Mouse (Mus musculus) adrenal gland, adult 8-10 months (tissue): ENCODE results near the gene Gm12355. TPM values are rescaled to one million over a fixed set of nuclear protein-coding genes. Genes with fewer than 3 reads are reported as not detected.

ENCODE experiments used
- DNase-seq: peaks from one replicate; pipeline ENCODE4 v3.0.0; 2022
- total RNA-seq, 4 experiments: library from RNA; stranded (reverse); gene quantifications; 2 replicates each; pipeline ENCODE4 v1.2.4; 2022

Gene Gm12355
- total RNA-seq, 4 experiments from 2014 or later = 12.6 to 16.2 (median 14.5) TPM

GRCm38 (mm10) chr11:98581286-98582029 is 44.0 kb downstream of the Gm12355 start:
- no peak for DNase-seq

GRCm38 (mm10) chr11:98580301-98581121 is 45.0 kb downstream of the Gm12355 start:
- no peak for DNase-seq

GRCm38 (mm10) chr11:98577776-98578175 is 47.7 kb downstream of the Gm12355 start:
- no peak for DNase-seq

Other genes starting within 250 kb of the Gm12355 start
- gene Tcap, start 241.8 kb downstream of the Gm12355 start, total RNA-seq = 1 to 10 TPM in 1 of 4 experiments, under 1 TPM in 2, not detected in 1; 0.37 to 1.0 (median 0.73) TPM
- gene Pnmt, start 239.2 kb downstream of the Gm12355 start, total RNA-seq = 1,000 to 10,000 TPM in 1 of 4 experiments, 100 to 1,000 TPM in 3; 210 to 1,003 (median 584) TPM
- 10 to 100 TPM in 1 of 4 experiments, 1 to 10 TPM in 3; 5.7 to 10.5 (median 7.5) TPM for gene Pgap3, start 225.2 kb downstream of the Gm12355 start, total RNA-seq
- 1 to 10 TPM; 4.4 to 6.6 (median 5.1) TPM for gene Erbb2, start 213.2 kb downstream of the Gm12355 start, total RNA-seq
- gene Mien1, start 186.7 kb downstream of the Gm12355 start, total RNA-seq = 100 to 1,000 TPM in 1 of 4 experiments, 10 to 100 TPM in 3; 78.5 to 100 (median 88.6) TPM
- gene Grb7, start 179.3 kb downstream of the Gm12355 start, total RNA-seq = under 1 TPM in 3 of 4 experiments, not detected in 1; 0.13 to 0.70 (median 0.42) TPM
- 1 to 10 TPM in 1 of 4 experiments, under 1 TPM in 3; 0.49 to 1.0 (median 0.75) TPM for gene Ikzf3, start 79.6 kb downstream of the Gm12355 start, total RNA-seq
- 1 to 10 TPM in 1 of 4 experiments, under 1 TPM in 2, not detected in 1; 0.51 to 1.1 (median 0.74) TPM for gene Zpbp2, start 74.6 kb downstream of the Gm12355 start, total RNA-seq
- gene Ormdl3, start 38.3 kb downstream of the Gm12355 start, total RNA-seq = 100 to 1,000 TPM; 102 to 147 (median 129) TPM
- not detected for gene Lrrc3c, start 27.4 kb downstream of the Gm12355 start, total RNA-seq
- 10 to 100 TPM in 1 of 4 experiments, 1 to 10 TPM in 3; 1.5 to 14.3 (median 4.9) TPM for gene Gsdma3, start 699 bp upstream of the Gm12355 start, total RNA-seq
- under 1 TPM in 1 of 4 experiments, not detected in 3; 0.63 TPM for gene Gsdma2, start 21.1 kb upstream of the Gm12355 start, total RNA-seq
- not detected for gene Gsdma, start 38.7 kb upstream of the Gm12355 start, total RNA-seq
- 100 to 1,000 TPM; 115 to 121 (median 117) TPM for gene Psmd3, start 56.9 kb upstream of the Gm12355 start, total RNA-seq
- not detected for gene Csf3, start 75.6 kb upstream of the Gm12355 start, total RNA-seq
- 10 to 100 TPM; 47.7 to 63.3 (median 55.7) TPM for gene Med24, start 103.8 kb upstream of the Gm12355 start, total RNA-seq
- gene Thra, start 115.0 kb upstream of the Gm12355 start, total RNA-seq = 100 to 1,000 TPM in 1 of 4 experiments, 10 to 100 TPM in 3; 67.1 to 111 (median 82.9) TPM
- 100 to 1,000 TPM; 140 to 286 (median 201) TPM for gene Nr1d1, start 149.7 kb upstream of the Gm12355 start, total RNA-seq
- gene Msl1, start 169.9 kb upstream of the Gm12355 start, total RNA-seq = 10 to 100 TPM; 93.5 to 98.5 (median 93.7) TPM
- 10 to 100 TPM; 34.3 to 47.2 (median 41.6) TPM for gene Casc3, start 179.2 kb upstream of the Gm12355 start, total RNA-seq
- 1 to 10 TPM in 2 of 4 experiments, under 1 TPM in 2; 0.55 to 1.8 (median 1.0) TPM for gene Rapgefl1, start 211.1 kb upstream of the Gm12355 start, total RNA-seq
- gene Wipf2, start 238.0 kb upstream of the Gm12355 start, total RNA-seq = 10 to 100 TPM; 20.4 to 26.7 (median 23.5) TPM